Mouse (Mus musculus): ENCODE measurements around the gene Ambra1.

DNA sequence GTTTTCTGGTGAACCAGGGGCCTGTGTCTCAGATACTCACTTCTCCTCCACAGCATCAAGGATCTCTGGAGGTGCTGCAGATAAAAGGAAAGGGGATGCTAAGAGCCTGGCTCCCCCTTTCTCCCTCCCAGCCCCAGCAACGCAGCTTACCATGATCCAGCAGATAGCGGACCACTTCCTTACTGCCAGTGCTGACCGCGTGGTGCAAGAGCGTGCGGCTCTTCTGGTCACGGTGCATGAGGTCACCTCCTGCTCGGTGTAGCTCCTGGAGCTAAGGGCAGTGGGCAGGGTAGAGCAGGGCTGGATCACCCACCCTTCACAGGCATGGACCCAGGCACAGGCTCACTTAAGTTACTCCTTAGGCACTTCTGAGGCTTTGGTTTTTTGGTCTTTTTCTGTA, 204.1 kb downstream of the Ambra1 start:
- TF ChIP-seq POLR2A (IDR thresholded peaks at IDR 0.05; ENCODE audit: control insufficient read depth, low read depth, low read length) = no peak
- no peak for TF ChIP-seq CTCF (IDR thresholded peaks at IDR 0.05; ENCODE audit: control insufficient read depth, insufficient read depth, insufficient replicate concordance, low read depth, low read length)
